ENCODE assay signal across 11 mouse cellular contexts in the genomic region with DNA sequence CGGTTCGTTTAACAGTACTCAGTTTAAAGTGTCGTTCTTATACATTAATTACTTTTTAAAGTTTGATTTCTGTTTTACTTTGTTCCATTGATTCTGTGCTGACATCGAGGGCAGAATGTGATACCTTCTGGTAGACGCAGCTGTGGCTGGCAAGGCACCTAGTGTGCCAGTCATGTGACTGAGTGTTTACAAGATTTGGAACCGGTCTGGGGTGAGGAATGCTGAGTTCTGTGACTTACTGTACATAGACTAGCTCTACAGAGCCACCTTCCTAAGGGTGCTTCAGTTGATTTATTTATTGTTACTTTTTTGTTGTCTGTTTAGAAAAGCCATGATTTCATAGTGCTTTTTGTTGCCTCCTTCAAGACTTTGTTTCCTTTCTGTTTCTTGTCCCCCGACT. TPM values are rescaled to one million over a fixed set of nuclear protein-coding genes. Genes with fewer than 3 reads are reported as not detected.
DNase-seq lines count a peak whose midpoint lies in the region; ATAC-seq and TF ChIP-seq lines count a peak whose summit lies in the region.
"Had no signal": no experiment of that assay in that cellular context is flagged by ENCODE, and none has a peak within 500 bp of the region (broad histone marks: within the 10 kb centered on the region; RNA-seq: fewer than 3 reads in every experiment).

No protein-coding gene starts in this region.

- H3K9me3 ChIP-seq in intestine, embryonic 15.5 days, result no peaks in the 10 kb centered on the region
- H3K9me3 ChIP-seq: heart, embryonic 12.5 days had no signal

- no peak for TF ChIP-seq CTCF in layer of hippocampus, adult 2 months (conservative IDR thresholded peaks at IDR 0.05)

- no peaks in the 10 kb centered on the region for H3K27me3 ChIP-seq in intestine, embryonic 15.5 days (replicated peaks)
- H3K27me3 ChIP-seq: heart, embryonic 12.5 days had no signal

- H3K4me3 ChIP-seq in layer of hippocampus, adult 2 months, result peak overlapping the region; percentile 61
- H3K4me3 ChIP-seq in intestine, embryonic 15.5 days (replicated peaks), result no peak overlapping the region
- H3K4me3 ChIP-seq: heart, embryonic 12.5 days had no signal

- no peak for ATAC-seq in erythroblast, adult 5-6 weeks (replicated peaks; ENCODE audit: low FRiP score, poor library complexity, severe bottlenecking)
- no peak for ATAC-seq in intestine, embryonic 15.5 days

- H3K36me3 ChIP-seq in intestine, embryonic 15.5 days, result peaks cover 17% of the 10 kb centered on the region

- 63% methylated on average over 7 of the region's 7 CpGs for WGBS in intestine, embryonic 15.5 days

- H3K4me1 ChIP-seq in intestine, embryonic 15.5 days (replicated peaks), result 0 out of 2 replicates have a peak, but pooled peaks cover 7% of the 10 kb centered on the region

- no peak overlapping the region for H3K4me2 ChIP-seq in intestine, embryonic 15.5 days (replicated peaks)
- H3K4me2 ChIP-seq: heart, embryonic 12.5 days had no signal

- peak; percentile 28 for DNase-seq in cerebellum, adult 11 months
- no peak for DNase-seq in cerebellum, postnatal 4 days (ENCODE audit: low spot score in 2 of 2)
- no peak for DNase-seq in layer of hippocampus, adult 2 months (ENCODE audit: low spot score in 2 of 2)
- no peak for DNase-seq in layer of hippocampus, adult 9-11 months
- peak; percentile 55 to 59 for DNase-seq in kidney, adult 8-10 months
- peak; percentile 76 for DNase-seq in thymus, postnatal 14 days
- DNase-seq: right cerebral cortex, postnatal 14 days had no signal

- H3K9ac ChIP-seq in intestine, embryonic 15.5 days, result no peak overlapping the region
- H3K9ac ChIP-seq: heart, embryonic 12.5 days; liver, embryonic 14.5 days had no signal

- H3K27ac ChIP-seq in layer of hippocampus, adult 2 months, result peak overlapping the region; percentile 91
- H3K27ac ChIP-seq in intestine, embryonic 15.5 days, result no peak overlapping the region
- H3K27ac ChIP-seq: liver, embryonic 14.5 days had no signal

RNA-seq across cellular contexts. Expression of a gene that starts 18.1 kb away (rescaled TPM):
- 1 to 10 TPM; 2.7 to 2.8 TPM for total RNA-seq in layer of hippocampus, adult 2 months (2021)
- not detected in 2 replicates for total RNA-seq in erythroblast, adult 5-6 weeks (2015; ENCODE audit: low replicate concordance)
- not detected in 2 replicates for total RNA-seq in erythroblast, adult 5-6 weeks (2017; ENCODE audit: low replicate concordance)
- 7.4 and 9.0 TPM in 2 replicates for polyA plus RNA-seq in intestine, embryonic 15.5 days (2015; fragmentation: Nextera tagmentation; extraction: Ambion mirVana)

Comparison
In these comparisons a context has a peak if more than half of its experiments do, and no peak if none do; other contexts are left out.
1. DNase-seq: peak in cerebellum, adult 11 months (single experiment), kidney, adult 8-10 months (2 of 2) and thymus, postnatal 14 days (single experiment); none in cerebellum, postnatal 4 days (0 of 2), layer of hippocampus, adult 2 months (0 of 2) and layer of hippocampus, adult 9-11 months (single experiment).